ENCODE assay signal across 33 mouse cellular contexts in the genomic region with DNA sequence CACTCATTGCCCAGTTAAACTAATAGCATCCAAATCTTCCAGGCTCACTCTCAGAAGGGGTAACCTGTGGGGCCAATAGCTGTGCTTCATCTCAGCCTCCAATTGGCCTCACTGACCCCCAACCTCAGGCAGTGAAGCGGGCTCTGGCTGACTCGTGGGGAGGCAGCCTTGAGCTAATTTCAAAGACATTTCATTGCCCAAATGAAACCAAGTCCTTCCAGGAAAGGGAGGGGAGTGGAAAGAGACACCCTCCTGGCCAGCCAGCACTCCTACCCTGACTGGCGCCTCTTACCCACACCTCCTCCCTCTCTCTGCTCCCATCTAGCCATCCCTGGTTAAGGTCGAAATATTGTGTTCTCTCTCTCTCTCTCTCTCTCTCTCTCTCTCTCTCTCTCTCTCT. TPM values are rescaled to one million over a fixed set of nuclear protein-coding genes. Genes with fewer than 3 reads are reported as not detected.
DNase-seq lines count a peak whose midpoint lies in the region; ATAC-seq and TF ChIP-seq lines count a peak whose summit lies in the region.
"Had no signal": no experiment of that assay in that cellular context is flagged by ENCODE, and none has a peak within 500 bp of the region (broad histone marks: within the 10 kb centered on the region; RNA-seq: fewer than 3 reads in every experiment).

No protein-coding gene starts in this region.

- no peak overlapping the region for H3K4me2 ChIP-seq in intestine, postnatal 0 days (replicated peaks; ENCODE audit: low read depth)
- H3K4me2 ChIP-seq in forebrain, postnatal 0 days (ENCODE audit: low read depth) = no peak overlapping the region
- H3K4me2 ChIP-seq: forebrain, embryonic 13.5 days; heart, embryonic 13.5 days; hindbrain, embryonic 14.5 days had no signal

- no peak for TF ChIP-seq CTCF in gastrocnemius, adult 2 months (IDR thresholded peaks at IDR 0.05)
- TF ChIP-seq CTCF in intestine, postnatal 0 days (IDR thresholded peaks at IDR 0.05; ENCODE audit: low read depth) = no peak
- TF ChIP-seq CTCF in forebrain, postnatal 0 days (IDR thresholded peaks at IDR 0.05; ENCODE audit: low read depth) = no peak

- intact Hi-C loops in gastrocnemius, adult 2 months (cut with DNase I) = loop anchor here (5.0 kb wide), 1 partner anchor 178 kb away; no protein-coding TSS in a partner anchor
- intact Hi-C loops in gastrocnemius, postnatal 36 days (cut with DNase I) = loop anchor here (5.0 kb wide), 1 partner anchor 438 kb away; no protein-coding TSS in a partner anchor

- no peaks in the 10 kb centered on the region for H3K27me3 ChIP-seq in intestine, postnatal 0 days (replicated peaks; ENCODE audit: control insufficient read depth, insufficient read depth, low read length)
- no peaks in the 10 kb centered on the region for H3K27me3 ChIP-seq in forebrain, postnatal 0 days (ENCODE audit: insufficient read depth, low read length)
- H3K27me3 ChIP-seq: forebrain, embryonic 13.5 days had no signal

- H3K36me3 ChIP-seq in intestine, postnatal 0 days (ENCODE audit: control insufficient read depth, insufficient read depth) = no peaks in the 10 kb centered on the region
- no peaks in the 10 kb centered on the region for H3K36me3 ChIP-seq in forebrain, postnatal 0 days (ENCODE audit: insufficient read depth)
- H3K36me3 ChIP-seq: forebrain, embryonic 10.5 days; heart, embryonic 10.5 days had no signal

- no peak overlapping the region for H3K4me3 ChIP-seq in gastrocnemius, adult 2 months
- no peak overlapping the region for H3K4me3 ChIP-seq in intestine, postnatal 0 days (ENCODE audit: low read depth, low read length)
- H3K4me3 ChIP-seq in forebrain, postnatal 0 days (ENCODE audit: low read depth, low read length) = no peak overlapping the region
- H3K4me3 ChIP-seq: forebrain, embryonic 10.5 days; forebrain, embryonic 13.5 days; heart, adult 2 months; heart, embryonic 10.5 days; heart, embryonic 13.5 days had no signal

- no peaks in the 10 kb centered on the region for H3K4me1 ChIP-seq in intestine, postnatal 0 days (replicated peaks; ENCODE audit: control insufficient read depth, insufficient read depth, low read length)
- no peaks in the 10 kb centered on the region for H3K4me1 ChIP-seq in forebrain, postnatal 0 days (ENCODE audit: insufficient read depth)
- H3K4me1 ChIP-seq: forebrain, embryonic 10.5 days; forebrain, embryonic 13.5 days; heart, embryonic 10.5 days had no signal

- peak; percentile 53 for DNase-seq in gastrocnemius, adult 2 months
- DNase-seq in gastrocnemius, postnatal 36 days = no peak
- peak; percentile 33 for DNase-seq in 3134 (ENCODE audit: extremely low read depth, insufficient read length, low spot score)
- peak; percentile 59 for DNase-seq in NIH3T3 (ENCODE audit: low read depth)
- no peak for DNase-seq in forebrain, postnatal 0 days
- DNase-seq: adrenal gland, postnatal 25 days; cerebellum, adult 8-10 months; cerebellum, postnatal 10 days; cerebellum, postnatal 36 days; embryo, embryonic 11 days; gastrocnemius, postnatal 25 days; heart, adult 2 months; heart, postnatal 14 days; heart, postnatal 4 days had no signal

- no peaks in the 10 kb centered on the region for H3K9me3 ChIP-seq in intestine, postnatal 0 days (ENCODE audit: control insufficient read depth)
- no peaks in the 10 kb centered on the region for H3K9me3 ChIP-seq in forebrain, postnatal 0 days (ENCODE audit: low read length)
- H3K9me3 ChIP-seq: forebrain, embryonic 10.5 days; forebrain, embryonic 13.5 days; heart, embryonic 10.5 days; heart, embryonic 13.5 days had no signal

- no peak for ATAC-seq in intestine, postnatal 0 days
- ATAC-seq in forebrain, postnatal 0 days = no peak
- ATAC-seq: forebrain, embryonic 13.5 days; forebrain, embryonic 16.5 days; hindbrain, postnatal 0 days; inflammation-experienced regulatory T-cells, adult 6 months; intestine, embryonic 16.5 days; Patski had no signal

- no peak overlapping the region; the same call in 1 of the 2 replicates for H3K27ac ChIP-seq in gastrocnemius, adult 2 months
- no peak overlapping the region for H3K27ac ChIP-seq in intestine, postnatal 0 days (ENCODE audit: low read depth, low read length)
- H3K27ac ChIP-seq in forebrain, postnatal 0 days (ENCODE audit: low read depth, low read length) = no peak overlapping the region
- H3K27ac ChIP-seq: forebrain, embryonic 10.5 days; forebrain, embryonic 13.5 days; heart, adult 2 months; heart, embryonic 10.5 days; heart, embryonic 13.5 days; hindbrain, embryonic 14.5 days; hindbrain, postnatal 0 days had no signal

- H3K9ac ChIP-seq in intestine, postnatal 0 days (ENCODE audit: low read depth, low read length) = no peak overlapping the region
- no peak overlapping the region for H3K9ac ChIP-seq in forebrain, postnatal 0 days
- H3K9ac ChIP-seq: forebrain, embryonic 13.5 days; heart, embryonic 13.5 days; hindbrain, embryonic 14.5 days had no signal

- WGBS in intestine, postnatal 0 days = 59% methylated on average over 4 of the region's 4 CpGs
- 82% methylated on average over 4 of the region's 4 CpGs for WGBS in forebrain, postnatal 0 days

RNA-seq across cellular contexts. Expression of gene Bgn, which starts 6.8 kb away (rescaled TPM):
- 10 to 100 TPM; 37.5 to 70.6 TPM for total RNA-seq in gastrocnemius, adult 2 months (2021)
- total RNA-seq in gastrocnemius, postnatal 36 days (2021) = 100 to 1,000 TPM in 1 of 2 experiments, 10 to 100 TPM in 1; 70.0 to 118 TPM
- polyA plus RNA-seq in intestine, postnatal 0 days (2015; fragmentation: Nextera tagmentation; extraction: Ambion mirVana) = 35.2 and 43.0 TPM in 2 replicates
- 24.8 and 39.7 TPM in 2 replicates for total RNA-seq in forebrain, postnatal 0 days (2014; rRNA removed)
- 17.7 and 18.3 TPM in 2 replicates for polyA plus RNA-seq in forebrain, postnatal 0 days (2015; fragmentation: Nextera tagmentation; extraction: Ambion mirVana)
- total RNA-seq: granulocyte monocyte progenitor cell, adult 5-6 weeks had no signal

RNA-seq across cellular contexts. Expression of gene Atp2b3, which starts 12.7 kb away (rescaled TPM):
- total RNA-seq in gastrocnemius, adult 2 months (2021) = 10 to 100 TPM; 10.1 to 12.7 TPM
- 10 to 100 TPM; 13.2 to 14.3 TPM for total RNA-seq in gastrocnemius, postnatal 36 days (2021)
- polyA plus RNA-seq in intestine, postnatal 0 days (2015; fragmentation: Nextera tagmentation; extraction: Ambion mirVana) = 0.12 and 0.13 TPM in 2 replicates
- 21.4 and 26.0 TPM in 2 replicates for total RNA-seq in forebrain, postnatal 0 days (2014; rRNA removed)
- 3.9 and 5.5 TPM in 2 replicates for polyA plus RNA-seq in forebrain, postnatal 0 days (2015; fragmentation: Nextera tagmentation; extraction: Ambion mirVana)
- total RNA-seq: granulocyte monocyte progenitor cell, adult 5-6 weeks had no signal
- polyA plus RNA-seq: inflammation-experienced regulatory T-cells, adult 6 months had no signal

RNA-seq across cellular contexts. Expression of gene Haus7, which starts 31.3 kb away (rescaled TPM):
- total RNA-seq in gastrocnemius, adult 2 months (2021) = 10 to 100 TPM in 1 of 2 experiments, 1 to 10 TPM in 1; 9.3 to 10.7 TPM
- 10 to 100 TPM; 11.0 to 13.7 TPM for total RNA-seq in gastrocnemius, postnatal 36 days (2021)
- 38.2 and 38.6 TPM in 2 replicates for polyA plus RNA-seq in intestine, postnatal 0 days (2015; fragmentation: Nextera tagmentation; extraction: Ambion mirVana)
- total RNA-seq in forebrain, postnatal 0 days (2014; rRNA removed) = 25.3 and 33.2 TPM in 2 replicates
- 50.3 and 60.8 TPM in 2 replicates for polyA plus RNA-seq in forebrain, postnatal 0 days (2015; fragmentation: Nextera tagmentation; extraction: Ambion mirVana)

RNA-seq across cellular contexts. Expression of gene Trex2, which starts 55.0 kb away (rescaled TPM):
- total RNA-seq in gastrocnemius, adult 2 months (2021) = not detected
- total RNA-seq in gastrocnemius, postnatal 36 days (2021) = not detected
- polyA plus RNA-seq in intestine, postnatal 0 days (2015; fragmentation: Nextera tagmentation; extraction: Ambion mirVana) = not detected in 2 replicates
- total RNA-seq in forebrain, postnatal 0 days (2014; rRNA removed) = not detected in 2 replicates
- not detected in 2 replicates for polyA plus RNA-seq in forebrain, postnatal 0 days (2015; fragmentation: Nextera tagmentation; extraction: Ambion mirVana)
- total RNA-seq: adrenal gland, adult 18-20 months; adrenal gland, postnatal 25 days; gastrocnemius, adult 8-10 months; gastrocnemius, postnatal 25 days; granulocyte monocyte progenitor cell, adult 5-6 weeks; heart, adult 2 months; heart, postnatal 14 days; heart, postnatal 4 days; hindbrain, postnatal 0 days had no signal
- polyA plus RNA-seq: cortical plate, adult 2 months; embryonic facial prominence, embryonic 11.5 days; forebrain, embryonic 10.5 days; forebrain, embryonic 13.5 days; forebrain, embryonic 16.5 days; frontal cortex, adult 2 months; heart, adult 2 months; heart, embryonic 10.5 days; heart, embryonic 13.5 days; heart, embryonic 16.5 days; hindbrain, embryonic 11.5 days; hindbrain, embryonic 14.5 days; hindbrain, postnatal 0 days; inflammation-experienced regulatory T-cells, adult 6 months; intestine, embryonic 16.5 days; Patski had no signal

Comparison
In these comparisons a context has a peak if more than half of its experiments do, and no peak if none do; other contexts are left out.
1. DNase-seq: peak in gastrocnemius, adult 2 months (single experiment), 3134 (single experiment) and NIH3T3 (single experiment); none in gastrocnemius, postnatal 36 days (0 of 2) and forebrain, postnatal 0 days (single experiment).